Mouse (Mus musculus) embryonic facial prominence, embryonic 10.5 days (tissue): Measurements from ENCODE around the gene Hmgcr. TPM values are rescaled to one million over a fixed set of nuclear protein-coding genes. Genes with fewer than 3 reads are reported as not detected.
A peak's percentile ranks its signal among the peaks of the same experiment; 100 is the strongest.

Source experiments
- DNase-seq: peaks from one replicate; pipeline ENCODE4 v3.0.0-alpha.2; 2017; ENCODE audit warnings: low spot score
- H3K27ac ChIP-seq: fragments of 300-500 bp; sonication (generic); replicated peaks from 2 replicates; pipeline ENCODE4 v1.5.1; 2016; ENCODE audit warnings: mild to moderate bottlenecking
- H3K27me3 ChIP-seq: fragments of 300-500 bp; sonication (generic); replicated peaks from 2 replicates; pipeline ENCODE4 v1.6.1; 2016; ENCODE audit warnings: low read depth, mild to moderate bottlenecking; ENCODE audit not compliant: poor library complexity, severe bottlenecking
- H3K36me3 ChIP-seq: fragments of 300-500 bp; sonication (generic); replicated peaks from 2 replicates; pipeline ENCODE4 v1.6.1; 2016; ENCODE audit warnings: mild to moderate bottlenecking, moderate library complexity
- H3K4me1 ChIP-seq: fragments of 300-500 bp; sonication (generic); 2 replicates; pipeline ENCODE4 v1.6.1; 2016
- H3K4me3 ChIP-seq: fragments of 300-500 bp; sonication (generic); 2 replicates; pipeline ENCODE4 v1.5.1; 2016; ENCODE audit warnings: mild to moderate bottlenecking, moderate library complexity
- H3K9me3 ChIP-seq: fragments of 300-500 bp; sonication (generic); 2 replicates; pipeline ENCODE4 v1.6.1; 2016; ENCODE audit warnings: mild to moderate bottlenecking
- WGBS: fragments of 180-500 bp; shearing (Covaris S2); methylation state at CpG from one replicate; pipeline ENCODE4 v1.1.7; 2016; 5-methylcytosine and 5-hydroxymethylcytosine counted together
- polyA plus RNA-seq: library from polyadenylated mRNA; unstranded; fragments of >200 nt; fragmentation: Nextera tagmentation; extraction: Ambion mirVana; gene quantifications from 2 replicates; pipeline ENCODE4 v1.2.1, GENCODE M21; 2016

Hmgcr gene
- 131 and 141 TPM in 2 replicates for polyA plus RNA-seq

- Histone ChIP-seq H3K4me1 (peaks cover 33% of the 10 kb centered on the region), H3K36me3 (peaks cover 25% of the 10 kb centered on the region), H3K9me3 (no peaks in the 10 kb centered on the region), H3K27me3 (no peaks in the 10 kb centered on the region), H3K27ac (peak within 1 kb of the TSS; percentile 99), H3K4me3 (peak within 1 kb of the TSS; percentile 96)
- peak; percentile 99 for DNase-seq
- WGBS: under 1% methylated on average over 70 of the region's 70 CpGs
Observed at GRCm38 (mm10) chr13:96670406-96671077, at the start of gene Hmgcr. TSS of gene Hmgcr (minus strand) at chr13:96670936.

GRCm38 (mm10) chr13:96720003-96720402 lies 49.3 kb upstream of the Hmgcr start:
- no peaks in the 10 kb centered on the region for H3K9me3 ChIP-seq
- 89% methylated on average over 2 of the region's 2 CpGs for WGBS
- H3K36me3 ChIP-seq: no peaks in the 10 kb centered on the region
- H3K27ac ChIP-seq: no peak overlapping the region
- no peaks in the 10 kb centered on the region for H3K4me1 ChIP-seq
- H3K27me3 ChIP-seq: no peaks in the 10 kb centered on the region
- H3K4me3 ChIP-seq: no peak overlapping the region
- DNase-seq: no peak

- H3K27ac ChIP-seq: no peak overlapping the region
- no peak for DNase-seq
- H3K27me3 ChIP-seq: no peaks in the 10 kb centered on the region
- no peaks in the 10 kb centered on the region for H3K4me1 ChIP-seq
- no peak overlapping the region for H3K4me3 ChIP-seq
- WGBS: 64% methylated on average over 1 of the region's 1 CpGs
- H3K9me3 ChIP-seq: no peaks in the 10 kb centered on the region
- H3K36me3 ChIP-seq: no peaks in the 10 kb centered on the region
Observed at GRCm38 (mm10) chr13:96717821-96718220, 47.1 kb upstream of the Hmgcr start.

DNA sequence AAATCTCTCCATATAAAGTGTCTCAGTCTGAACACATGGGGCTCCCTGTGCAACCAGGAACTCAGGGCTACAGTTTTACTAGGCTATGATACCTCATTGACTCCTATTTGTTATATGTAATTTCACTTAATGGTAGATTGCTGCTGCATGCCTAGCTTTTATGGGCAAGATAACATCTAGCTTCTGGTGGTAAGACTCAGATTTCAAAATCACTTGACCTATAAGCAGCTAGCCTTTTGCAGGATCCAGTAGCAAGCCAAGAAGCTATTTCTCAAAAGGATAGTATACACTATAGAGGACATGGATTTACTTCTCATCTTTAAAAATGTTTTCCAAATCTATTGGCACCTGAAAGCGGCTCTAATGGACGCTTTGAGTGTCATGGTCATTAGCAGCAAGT lies 45.6 kb upstream of the Hmgcr start:
- H3K27me3 ChIP-seq: no peaks in the 10 kb centered on the region
- no peaks in the 10 kb centered on the region for H3K9me3 ChIP-seq
- 88% methylated on average over 2 of the region's 2 CpGs for WGBS
- no peak overlapping the region for H3K27ac ChIP-seq
- no peaks in the 10 kb centered on the region for H3K4me1 ChIP-seq
- no peak for DNase-seq
- no peaks in the 10 kb centered on the region for H3K36me3 ChIP-seq
- no peak overlapping the region for H3K4me3 ChIP-seq

DNA sequence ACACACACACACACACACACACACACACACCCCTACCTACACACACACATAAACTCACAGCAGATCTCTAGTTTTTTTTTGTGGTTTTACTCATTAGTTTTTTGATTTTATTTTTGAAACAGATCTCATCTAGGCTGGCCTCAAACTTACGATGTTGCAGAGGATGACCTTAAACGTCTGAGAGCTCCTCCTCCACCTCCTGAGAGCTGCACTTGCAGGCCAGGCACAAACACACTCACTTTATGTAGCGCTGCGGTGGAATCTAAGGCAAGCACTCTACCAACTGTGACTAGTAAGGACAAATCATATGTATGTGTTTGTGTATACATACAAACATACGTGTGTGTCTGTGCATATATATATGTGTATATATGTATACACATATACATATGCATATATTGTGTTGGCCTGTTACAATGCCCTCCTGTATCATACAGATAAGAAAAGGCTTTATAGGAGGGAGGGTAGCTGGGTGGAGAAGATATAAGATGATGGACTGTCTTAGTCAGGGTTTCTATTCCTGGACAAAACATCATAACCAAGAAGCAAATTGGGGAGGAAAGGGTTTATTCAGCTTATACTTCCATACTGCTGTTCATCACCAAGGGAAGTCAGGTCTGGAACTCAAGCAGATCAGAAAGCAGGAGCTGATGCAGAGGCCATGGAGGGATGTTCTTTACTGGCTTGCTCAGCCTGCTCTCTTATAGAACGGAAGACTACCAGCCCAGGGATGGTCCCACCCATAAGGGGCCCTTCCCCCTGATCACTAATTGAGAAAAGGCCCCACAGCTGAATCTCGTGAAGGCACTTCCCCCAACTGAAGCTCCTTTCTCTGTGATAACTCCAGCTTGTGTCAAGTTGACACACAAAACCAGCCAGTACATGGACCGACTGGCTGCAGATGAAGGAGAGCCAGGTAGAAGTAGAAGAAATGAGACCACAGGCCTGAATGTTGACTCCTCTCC lies 38.8 kb upstream of the Hmgcr start:
- DNase-seq: no peak
- Histone ChIP-seq H3K36me3 (no peaks in the 10 kb centered on the region), H3K4me3 (no peak overlapping the region), H3K27ac (no peak overlapping the region), H3K27me3 (no peaks in the 10 kb centered on the region), H3K9me3 (no peaks in the 10 kb centered on the region), H3K4me1 (no peaks in the 10 kb centered on the region)
- 76% methylated on average over 8 of the region's 8 CpGs for WGBS

GRCm38 (mm10) chr13:96702567-96703278 lies 32.0 kb upstream of the Hmgcr start:
- Histone ChIP-seq H3K27ac (no peak overlapping the region), H3K4me3 (no peak overlapping the region), H3K27me3 (no peaks in the 10 kb centered on the region), H3K4me1 (no peaks in the 10 kb centered on the region), H3K36me3 (no peaks in the 10 kb centered on the region), H3K9me3 (no peaks in the 10 kb centered on the region)
- no peak for DNase-seq
- 77% methylated on average over 9 of the region's 9 CpGs for WGBS

DNA sequence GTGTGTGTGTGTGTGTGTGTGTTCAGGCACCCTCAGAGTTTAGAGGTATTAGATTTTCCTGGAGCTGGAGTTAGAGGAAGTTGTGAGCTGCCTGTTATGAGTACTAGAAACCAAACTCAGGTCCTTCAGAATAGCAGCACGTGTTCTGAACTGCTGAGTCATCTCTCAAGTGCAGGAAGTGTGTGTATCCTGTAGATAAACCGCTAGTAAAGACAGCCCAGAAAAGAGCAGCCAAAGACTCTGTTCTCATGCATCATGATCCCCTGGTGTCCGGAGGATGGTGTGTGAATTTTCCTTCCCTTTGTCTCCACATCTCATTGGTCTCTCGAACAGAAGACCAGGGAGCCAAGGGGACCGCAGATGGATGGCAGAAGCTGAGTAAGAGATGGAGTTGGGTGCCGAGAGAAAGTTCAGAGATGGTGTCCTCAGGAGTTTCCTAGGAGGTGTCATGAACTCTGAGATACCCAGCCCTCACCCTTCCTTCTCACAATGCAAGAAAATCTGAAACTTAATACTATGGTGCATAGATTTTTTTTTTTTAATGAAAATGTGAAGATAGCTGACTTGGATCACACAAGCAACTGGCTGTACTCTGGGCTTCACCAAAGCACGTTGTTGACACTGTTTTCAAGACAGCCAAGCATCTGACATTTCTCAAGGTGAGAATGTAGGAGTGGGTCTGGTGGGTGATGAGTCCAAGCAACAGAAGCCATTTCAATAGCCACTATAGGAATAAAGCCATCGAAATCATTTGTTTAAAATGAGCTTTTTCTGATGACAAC lies 27.3 kb upstream of the Hmgcr start:
- H3K4me3 ChIP-seq: no peak overlapping the region
- WGBS: 82% methylated on average over 8 of the region's 8 CpGs
- DNase-seq: no peak
- no peaks in the 10 kb centered on the region for H3K27me3 ChIP-seq
- no peaks in the 10 kb centered on the region for H3K9me3 ChIP-seq
- H3K4me1 ChIP-seq: no peaks in the 10 kb centered on the region
- no peaks in the 10 kb centered on the region for H3K36me3 ChIP-seq
- no peak overlapping the region for H3K27ac ChIP-seq

GRCm38 (mm10) chr13:96695428-96695827 lies 24.7 kb upstream of the Hmgcr start:
- H3K9me3 ChIP-seq: no peaks in the 10 kb centered on the region
- H3K27ac ChIP-seq: no peak overlapping the region
- no peaks in the 10 kb centered on the region for H3K27me3 ChIP-seq
- H3K4me3 ChIP-seq: no peak overlapping the region
- H3K36me3 ChIP-seq: no peaks in the 10 kb centered on the region
- WGBS: 96% methylated on average over 2 of the region's 2 CpGs
- DNase-seq: no peak
- no peaks in the 10 kb centered on the region for H3K4me1 ChIP-seq

DNA sequence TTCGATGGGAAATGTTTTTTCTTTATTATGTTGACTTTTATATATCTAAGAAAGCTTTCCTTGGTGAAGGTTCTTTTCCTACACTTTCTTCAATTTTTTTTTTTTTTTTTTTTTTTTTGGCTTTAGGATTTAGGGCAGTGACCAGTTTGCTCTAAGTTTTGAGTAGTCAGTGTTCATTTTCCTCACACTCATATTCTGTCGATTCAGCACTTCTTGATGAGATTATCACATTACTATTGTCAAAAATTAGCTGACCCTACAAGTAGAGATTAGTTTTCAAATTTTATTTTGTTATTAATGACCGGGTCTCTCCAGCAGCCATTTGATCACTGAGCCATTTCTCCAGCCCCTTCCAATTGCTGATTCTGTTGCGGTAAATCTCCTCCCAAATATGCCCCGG lies 19.2 kb upstream of the Hmgcr start:
- 96% methylated on average over 5 of the region's 5 CpGs for WGBS
- no peak overlapping the region for H3K4me3 ChIP-seq
- no peaks in the 10 kb centered on the region for H3K4me1 ChIP-seq
- no peak for DNase-seq
- H3K27ac ChIP-seq: no peak overlapping the region
- no peaks in the 10 kb centered on the region for H3K27me3 ChIP-seq
- no peaks in the 10 kb centered on the region for H3K36me3 ChIP-seq
- H3K9me3 ChIP-seq: no peaks in the 10 kb centered on the region

GRCm38 (mm10) chr13:96687261-96687660 lies 16.5 kb upstream of the Hmgcr start:
- no peaks in the 10 kb centered on the region for H3K9me3 ChIP-seq
- H3K27ac ChIP-seq: no peak overlapping the region
- H3K4me1 ChIP-seq: no peaks in the 10 kb centered on the region
- no peak overlapping the region for H3K4me3 ChIP-seq
- no peak for DNase-seq
- H3K36me3 ChIP-seq: no peaks in the 10 kb centered on the region
- no peaks in the 10 kb centered on the region for H3K27me3 ChIP-seq
- WGBS: 93% methylated on average over 9 of the region's 9 CpGs

DNA sequence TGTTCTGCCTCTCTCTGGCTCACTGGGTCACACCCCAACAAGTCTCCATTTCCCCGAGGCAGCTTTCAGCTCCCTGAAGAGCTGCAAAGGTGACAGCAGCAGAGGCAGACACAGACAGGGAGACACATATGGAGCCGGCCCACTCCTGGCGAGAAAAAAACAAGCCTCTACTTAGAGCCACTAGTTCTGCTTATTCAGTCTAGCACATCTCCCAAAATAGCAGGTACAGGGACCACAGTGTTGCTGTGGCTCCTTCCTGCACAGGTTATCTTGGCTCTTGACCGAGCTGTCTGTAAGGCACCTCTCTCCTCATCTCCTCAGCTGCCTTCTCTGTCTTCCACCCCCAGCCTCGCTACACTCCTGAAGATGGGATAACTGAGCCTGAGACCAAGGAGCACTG lies 14.0 kb upstream of the Hmgcr start:
- DNase-seq: no peak
- Histone ChIP-seq H3K27ac (no peak overlapping the region), H3K27me3 (no peaks in the 10 kb centered on the region), H3K9me3 (no peaks in the 10 kb centered on the region), H3K4me1 (no peaks in the 10 kb centered on the region), H3K36me3 (no peaks in the 10 kb centered on the region), H3K4me3 (no peak overlapping the region)
- 85% methylated on average over 5 of the region's 5 CpGs for WGBS

GRCm38 (mm10) chr13:96681088-96681620 lies 10.4 kb upstream of the Hmgcr start:
- Histone ChIP-seq H3K27me3 (no peaks in the 10 kb centered on the region), H3K36me3 (no peaks in the 10 kb centered on the region), H3K27ac (no peak overlapping the region), H3K4me1 (no peaks in the 10 kb centered on the region), H3K4me3 (no peak overlapping the region), H3K9me3 (no peaks in the 10 kb centered on the region)
- no peak for DNase-seq
